Mouse (Mus musculus) heart, embryonic 11.5 days (tissue): Measurements from ENCODE around the gene Srd5a1. TPM values are rescaled to one million over a fixed set of nuclear protein-coding genes. Genes with fewer than 3 reads are reported as not detected.

Experiments
- ATAC-seq: fragments of 200-750 bp; cut with Nextera tagmentation; replicated peaks from 2 replicates; pipeline ENCODE4 v1.8.0; 2017; ENCODE audit warnings: moderate library complexity; ENCODE audit not compliant: insufficient number of reproducible peaks, low FRiP score, low TSS enrichment
- H3K27ac ChIP-seq: fragments of 300-500 bp; sonication (generic); 2 replicates; pipeline ENCODE4 v1.5.1; 2014; ENCODE audit warnings: mild to moderate bottlenecking, low read depth, low read length
- H3K27me3 ChIP-seq: fragments of 300-500 bp; sonication (generic); 2 replicates; pipeline ENCODE4 v1.6.1; 2014; ENCODE audit warnings: mild to moderate bottlenecking, low read length, mixed read lengths; ENCODE audit not compliant: control insufficient read depth, insufficient read depth
- H3K36me3 ChIP-seq: fragments of 300-500 bp; sonication (generic); 2 replicates; pipeline ENCODE4 v1.6.1; 2014; ENCODE audit warnings: mild to moderate bottlenecking, low read length, moderate library complexity, mixed read lengths; ENCODE audit not compliant: control insufficient read depth, insufficient read depth
- H3K4me1 ChIP-seq: fragments of 300-500 bp; sonication (generic); 2 replicates; pipeline ENCODE4 v1.6.1; 2014; ENCODE audit warnings: low read length; ENCODE audit not compliant: control insufficient read depth, insufficient read depth
- H3K4me2 ChIP-seq: fragments of 300-500 bp; sonication (generic); 2 replicates; pipeline ENCODE4 v1.6.1; 2014; ENCODE audit warnings: mild to moderate bottlenecking, moderate library complexity
- H3K4me3 ChIP-seq: fragments of 300-500 bp; sonication (generic); 2 replicates; pipeline ENCODE4 v1.5.1; 2014; ENCODE audit warnings: low read depth, low read length
- H3K9ac ChIP-seq: fragments of 300-500 bp; sonication (generic); 2 replicates; pipeline ENCODE4 v1.6.1; 2014; ENCODE audit warnings: mild to moderate bottlenecking, low read depth, low read length, moderate library complexity
- H3K9me3 ChIP-seq: fragments of 300-500 bp; sonication (generic); replicated peaks from 2 replicates; pipeline ENCODE4 v1.6.1; 2016; ENCODE audit warnings: low read length; ENCODE audit not compliant: control insufficient read depth
- WGBS: fragments of 180-500 bp; shearing (Covaris S2); extraction: QIAGEN DNeasy Blood & Tissue Kit; methylation state at CpG from one replicate; pipeline ENCODE4 v1.1.7; 2014; ENCODE audit not compliant: insufficient replicate concordance; 5-methylcytosine and 5-hydroxymethylcytosine counted together
- polyA plus RNA-seq: library from polyadenylated mRNA; unstranded; fragments of >200 nt; fragmentation: Nextera tagmentation; extraction: Ambion mirVana; gene quantifications from 2 replicates; pipeline ENCODE4 v1.2.1, GENCODE M21; 2014

Srd5a1 gene
- polyA plus RNA-seq, 1 experiment from 2014 or later: 6.3 TPM

GRCm38 (mm10) chr13:69541209-69541608 lies 70.0 kb downstream of the Srd5a1 start:
- 60% methylated on average over 6 of the region's 6 CpGs for WGBS
- Histone ChIP-seq H3K9me3 (no peaks in the 10 kb centered on the region), H3K9ac (no peak overlapping the region), H3K4me3 (no peak overlapping the region), H3K27ac (no peak overlapping the region), H3K27me3 (no peaks in the 10 kb centered on the region), H3K4me2 (no peak overlapping the region), H3K36me3 (no peaks in the 10 kb centered on the region), H3K4me1 (peaks cover 43% of the 10 kb centered on the region)
- ATAC-seq: no peak

- 0 out of 2 replicates have a peak overlapping the region, but pooled peaks have one; percentile 10 for H3K27ac ChIP-seq
- peaks cover 39% of the 10 kb centered on the region for H3K4me1 ChIP-seq
- no peaks in the 10 kb centered on the region for H3K36me3 ChIP-seq
- H3K9ac ChIP-seq: no peak overlapping the region
- ATAC-seq: no peak
- H3K27me3 ChIP-seq: no peaks in the 10 kb centered on the region
- no peak overlapping the region for H3K4me3 ChIP-seq
- WGBS: 24% methylated on average over 4 of the region's 4 CpGs
- peak overlapping the region; percentile 29 for H3K4me2 ChIP-seq
- no peaks in the 10 kb centered on the region for H3K9me3 ChIP-seq
Measured at GRCm38 (mm10) chr13:69538327-69538726, 72.9 kb downstream of the Srd5a1 start.

DNA sequence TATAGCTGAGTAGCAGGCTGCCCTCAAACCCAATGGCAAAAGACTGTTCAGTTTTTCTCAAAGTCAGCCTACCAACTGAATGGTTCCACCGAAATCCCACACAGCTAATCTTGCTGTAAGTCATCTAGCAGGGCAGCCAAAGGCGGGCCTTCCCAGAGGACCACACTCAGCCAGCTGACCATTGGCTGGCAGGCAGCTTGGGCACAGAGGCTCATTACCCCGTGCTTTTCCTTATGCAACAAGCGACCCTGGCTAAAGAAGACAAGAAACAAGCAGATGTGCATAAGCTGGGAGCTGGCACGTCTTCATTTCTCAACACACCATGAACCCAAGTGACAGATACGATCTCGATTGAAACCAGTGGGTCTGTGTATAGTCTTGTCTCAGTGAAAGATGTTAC lies 73.9 kb downstream of the Srd5a1 start:
- no peak for ATAC-seq
- Histone ChIP-seq H3K9me3 (no peaks in the 10 kb centered on the region), H3K27me3 (no peaks in the 10 kb centered on the region), H3K4me2 (no peak overlapping the region), H3K4me3 (no peak overlapping the region), H3K27ac (no peak overlapping the region), H3K9ac (no peak overlapping the region), H3K36me3 (no peaks in the 10 kb centered on the region), H3K4me1 (peaks cover 31% of the 10 kb centered on the region)
- WGBS: 77% methylated on average over 7 of the region's 7 CpGs

- Histone ChIP-seq H3K4me1 (peaks cover 41% of the 10 kb centered on the region), H3K27ac (0 out of 2 replicates have a peak overlapping the region, but pooled peaks have one; percentile 97), H3K9ac (peak overlapping the region; percentile 96)
Measured at GRCm38 (mm10) chr13:69536021-69536420, 75.2 kb downstream of the Srd5a1 start.

DNA sequence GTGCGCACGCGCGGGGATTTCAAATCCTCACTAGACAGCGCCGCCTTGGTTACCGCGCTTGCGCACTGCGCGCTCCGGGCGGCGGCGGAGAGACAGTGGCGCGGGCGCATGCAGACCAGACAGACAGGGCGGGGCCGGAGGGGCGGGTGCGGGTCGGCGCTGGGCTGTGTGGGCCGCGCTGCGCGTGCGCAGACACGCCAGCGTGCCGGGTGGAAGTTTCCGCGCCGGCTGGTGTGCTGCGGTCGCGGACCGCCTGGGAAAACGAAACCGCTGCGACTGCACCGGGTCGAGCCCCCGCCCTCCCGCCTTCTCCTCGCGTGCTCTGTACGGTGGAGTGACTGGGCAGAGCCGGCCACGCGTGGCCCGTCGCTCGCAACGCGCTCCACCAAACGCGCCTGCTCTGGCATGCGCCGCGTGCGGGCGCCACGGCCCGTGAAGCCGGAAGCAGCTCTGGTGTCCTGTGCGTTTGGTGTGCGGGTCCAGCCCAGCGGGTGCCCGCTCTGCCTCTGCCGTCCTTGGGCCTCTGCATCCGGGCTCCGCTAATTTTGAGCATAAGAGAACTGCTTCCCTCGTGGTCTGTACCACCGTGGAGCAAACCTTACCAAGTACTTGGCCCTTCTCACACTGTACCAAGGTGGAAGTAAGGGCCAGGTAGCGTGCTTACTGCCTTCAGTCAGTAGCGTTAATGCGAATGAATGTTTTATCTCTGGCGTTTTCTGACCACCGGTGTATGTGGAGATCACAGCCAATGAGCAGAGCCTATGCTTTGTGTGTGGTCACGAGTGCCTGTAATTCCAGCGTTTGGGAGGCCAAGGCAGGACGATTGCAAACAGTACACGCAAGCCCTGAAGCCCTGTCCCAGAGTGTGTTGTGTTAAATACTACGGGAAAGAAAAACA lies 76.3 kb downstream of the Srd5a1 start:
- Histone ChIP-seq H3K4me3 (peak overlapping the region; percentile 93), H3K27me3 (no peaks in the 10 kb centered on the region), H3K9ac (peak overlapping the region; percentile 96), H3K36me3 (no peaks in the 10 kb centered on the region), H3K9me3 (no peaks in the 10 kb centered on the region), H3K27ac (peak overlapping the region; percentile 97), H3K4me1 (peaks cover 47% of the 10 kb centered on the region), H3K4me2 (peak overlapping the region; percentile 77)
- peak; percentile 96 for ATAC-seq
- WGBS: under 1% methylated on average over 60 of the region's 86 CpGs

More at GRCm38 (mm10) chr13:69536021-69536420, 75.2 kb downstream of the Srd5a1 start:
- no peak for ATAC-seq
- no peaks in the 10 kb centered on the region for H3K27me3 ChIP-seq
- WGBS: 75% methylated on average over 4 of the region's 4 CpGs
- H3K4me2 ChIP-seq: peak overlapping the region; percentile 77
- no peaks in the 10 kb centered on the region for H3K9me3 ChIP-seq
- no peaks in the 10 kb centered on the region for H3K36me3 ChIP-seq
- H3K4me3 ChIP-seq: peak overlapping the region; percentile 93; the same call in 1 of the 2 replicates

DNA sequence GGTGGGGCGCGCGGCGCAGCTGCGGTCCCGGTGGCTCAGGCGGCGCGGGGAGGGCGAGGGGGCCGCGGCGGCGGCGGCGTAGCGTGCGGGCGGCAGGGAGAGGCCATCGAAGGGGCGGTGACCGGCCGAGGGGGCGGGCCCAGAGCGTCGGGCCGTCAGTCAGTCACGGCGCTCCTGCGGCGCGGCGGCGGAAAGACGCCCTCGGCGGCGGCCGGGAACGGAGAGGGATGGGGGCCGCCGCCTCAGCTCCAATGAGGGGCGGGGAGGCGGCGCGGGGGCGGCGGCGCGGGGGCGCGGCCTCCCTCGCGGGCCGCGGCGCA lies 76.9 kb downstream of the Srd5a1 start, which contains the start of gene Tent4a:
TSS of gene Tent4a (minus strand) at position 284 of the 320 bp plus-strand sequence.
- Histone ChIP-seq H3K9me3 (no peaks in the 10 kb centered on the region), H3K4me3 (peak within 1 kb of the TSS; percentile 93), H3K36me3 (no peaks in the 10 kb centered on the region), H3K27me3 (no peaks in the 10 kb centered on the region), H3K27ac (peak within 1 kb of the TSS; percentile 97), H3K4me2 (peak within 1 kb of the TSS; percentile 77), H3K9ac (peak within 1 kb of the TSS; percentile 96), H3K4me1 (peaks cover 41% of the 10 kb centered on the region)
- WGBS: under 1% methylated on average over 38 of the region's 57 CpGs
- ATAC-seq: peak; percentile 84

DNA sequence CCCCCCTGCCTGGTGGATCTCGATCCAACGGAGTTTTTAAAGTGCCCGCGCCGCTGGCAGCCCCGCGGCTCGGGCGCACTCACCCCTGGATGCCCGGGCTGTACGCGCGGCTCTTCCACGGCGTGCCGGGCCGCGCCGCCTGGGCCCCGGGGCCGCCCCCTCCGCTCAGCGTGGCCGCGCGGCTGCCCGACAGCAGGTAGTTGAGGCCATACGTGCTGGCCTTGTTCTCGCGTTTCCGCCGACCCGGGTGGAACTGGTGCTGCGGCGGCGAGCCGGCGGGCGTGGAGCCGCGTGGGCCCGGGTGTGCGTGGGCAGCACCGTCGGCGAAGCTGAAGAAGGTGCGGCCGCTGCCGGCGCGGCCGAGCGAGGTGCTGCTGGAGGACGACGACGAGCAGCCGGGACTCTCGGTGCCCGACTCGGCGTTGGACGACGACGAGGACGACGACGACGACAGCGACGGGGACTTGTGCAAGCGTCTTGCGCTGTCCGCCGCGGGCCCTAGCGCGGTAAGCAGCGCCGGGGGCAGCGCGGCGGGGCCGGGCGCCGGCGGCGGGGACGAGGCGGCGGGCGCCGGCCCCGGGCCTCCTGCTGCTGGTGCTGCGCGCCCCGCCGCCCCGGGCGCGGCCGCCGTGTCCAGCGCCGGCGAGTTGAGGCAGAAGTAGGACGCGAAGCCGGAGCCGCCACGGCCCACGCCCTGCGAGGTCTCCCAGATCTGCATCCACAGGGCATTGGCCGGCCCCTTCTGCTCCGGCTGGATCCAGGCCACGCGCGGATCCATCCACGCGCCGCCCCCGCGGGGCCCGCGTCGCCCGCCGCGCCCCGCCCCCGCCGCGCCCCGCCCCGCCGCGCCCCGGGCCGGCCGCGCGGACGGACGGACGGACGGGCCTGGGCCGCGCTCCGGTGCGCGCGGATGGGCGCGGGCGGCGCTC lies 77.6 kb downstream of the Srd5a1 start, which contains the start of gene Nsun2:
TSS of gene Nsun2 (plus strand) at position 342 of the 929 bp plus-strand sequence.
- H3K4me3 ChIP-seq: peak within 1 kb of the TSS; percentile 93
- H3K27ac ChIP-seq: peak within 1 kb of the TSS; percentile 97
- ATAC-seq: peak; percentile 24
- H3K27me3 ChIP-seq: no peaks in the 10 kb centered on the region
- H3K36me3 ChIP-seq: no peaks in the 10 kb centered on the region
- H3K4me2 ChIP-seq: peak within 1 kb of the TSS; percentile 77
- under 1% methylated on average over 93 of the region's 155 CpGs for WGBS
- peaks cover 37% of the 10 kb centered on the region for H3K4me1 ChIP-seq
- peak within 1 kb of the TSS; percentile 91 for H3K9ac ChIP-seq
- no peaks in the 10 kb centered on the region for H3K9me3 ChIP-seq

- Histone ChIP-seq H3K36me3 (no peaks in the 10 kb centered on the region), H3K9ac (peak overlapping the region; percentile 91), H3K4me2 (peak overlapping the region; percentile 77), H3K9me3 (no peaks in the 10 kb centered on the region), H3K27ac (peak overlapping the region; percentile 97; the same call in 1 of the 2 replicates), H3K27me3 (no peaks in the 10 kb centered on the region), H3K4me3 (peak overlapping the region; percentile 93), H3K4me1 (peaks cover 37% of the 10 kb centered on the region)
- ATAC-seq: no peak
- 3% methylated on average over 9 of the region's 9 CpGs for WGBS
Measured at GRCm38 (mm10) chr13:69532893-69533404, 78.3 kb downstream of the Srd5a1 start.
